Mouse (Mus musculus): ENCODE data around the gene Midn. TPM values are rescaled to one million over a fixed set of nuclear protein-coding genes. Genes with fewer than 3 reads are reported as not detected.

Gene Midn
- polyA plus RNA-seq, 1 experiment from 2014 or later, result 3.0 TPM

DNA sequence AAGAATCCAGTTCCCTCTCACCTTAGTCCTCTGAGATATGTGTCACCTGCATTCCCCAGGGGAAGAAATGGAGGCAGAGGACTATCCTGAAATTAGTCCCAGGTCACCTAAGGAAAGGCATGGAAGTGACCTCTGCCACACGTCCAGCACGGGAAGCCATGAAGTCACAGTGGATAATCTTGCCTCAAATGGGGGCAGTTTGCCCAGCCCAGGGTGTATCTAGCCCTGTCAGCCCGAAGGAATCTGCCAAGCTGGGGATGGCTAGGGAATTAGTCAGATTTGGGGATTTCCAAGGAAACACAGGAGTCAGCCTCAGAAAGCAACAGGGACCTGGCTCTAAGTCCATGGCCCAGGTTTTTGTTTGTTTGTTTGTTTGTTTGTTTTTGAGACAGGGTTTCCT, 43.9 kb upstream of the Midn start:
- no peak overlapping the region for H3K9ac ChIP-seq (replicated peaks)
- H3K36me3 ChIP-seq (replicated peaks; ENCODE audit: insufficient read depth, low read length), result peaks cover 5% of the 10 kb centered on the region; the same call in 1 of the 2 replicates
- 78% methylated on average over 3 of the region's 3 CpGs for WGBS (ENCODE audit: insufficient replicate concordance)
- TF ChIP-seq CTCF (IDR thresholded peaks at IDR 0.05; ENCODE audit: low read depth) (no peak), EP300 (IDR thresholded peaks at IDR 0.05; ENCODE audit: low read depth) (no peak)
- no peak overlapping the region for H3K4me2 ChIP-seq (ENCODE audit: low read depth, low read length)
- no peak overlapping the region for H3K27ac ChIP-seq (ENCODE audit: low read depth)
- H3K27me3 ChIP-seq (ENCODE audit: insufficient read depth, low read length), result no peaks in the 10 kb centered on the region
- peaks cover 41% of the 10 kb centered on the region for H3K4me1 ChIP-seq (ENCODE audit: insufficient read depth)
- ATAC-seq (no peak), DNase-seq (no peak)
- no peak overlapping the region for H3K4me3 ChIP-seq (ENCODE audit: low read depth, low read length)
- no peaks in the 10 kb centered on the region for H3K9me3 ChIP-seq (ENCODE audit: low read length)

DNA sequence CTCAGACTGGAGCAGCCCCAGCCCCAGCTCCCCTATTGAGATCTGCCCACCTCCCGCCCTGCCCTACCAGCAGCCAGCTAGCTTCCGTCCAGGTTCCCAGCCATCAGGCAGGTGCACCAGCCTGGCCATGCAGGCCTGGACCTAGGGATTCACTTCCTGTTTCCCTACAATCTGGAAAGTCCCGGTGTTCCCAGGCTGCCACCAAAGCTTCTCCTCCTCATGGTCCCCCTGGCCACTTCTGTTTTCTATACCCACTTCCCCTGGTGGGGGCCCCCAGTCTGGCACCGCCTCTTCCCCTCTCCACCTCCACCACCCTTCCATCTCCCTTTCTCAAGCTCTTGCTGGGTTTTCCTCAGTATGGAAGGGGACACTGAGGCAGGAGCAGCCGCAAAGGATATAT, 42.6 kb upstream of the Midn start, which contains the start of gene Sbno2:
Sbno2 (minus strand) TSS at position 112 of the 400 bp plus-strand sequence.
- Histone ChIP-seq H3K4me1 (ENCODE audit: insufficient read depth) (peaks cover 28% of the 10 kb centered on the region), H3K9ac (replicated peaks) (0 out of 2 replicates have a peak within 1 kb of the TSS, but pooled peaks have one; percentile 28), H3K27ac (ENCODE audit: low read depth) (peak within 1 kb of the TSS; percentile 17; the same call in 1 of the 2 replicates), H3K27me3 (ENCODE audit: insufficient read depth, low read length) (no peaks in the 10 kb centered on the region), H3K9me3 (ENCODE audit: low read length) (no peaks in the 10 kb centered on the region), H3K4me2 (ENCODE audit: low read depth, low read length) (peak within 1 kb of the TSS; percentile 30), H3K4me3 (ENCODE audit: low read depth, low read length) (0 out of 2 replicates have a peak within 1 kb of the TSS, but pooled peaks have one; percentile 1), H3K36me3 (replicated peaks; ENCODE audit: insufficient read depth, low read length) (peaks cover 2% of the 10 kb centered on the region; the same call in 1 of the 2 replicates)
- DNase-seq, result no peak
- 61% methylated on average over 5 of the region's 5 CpGs for WGBS (ENCODE audit: insufficient replicate concordance)
- ATAC-seq, result no peak
- TF ChIP-seq EP300 (IDR thresholded peaks at IDR 0.05; ENCODE audit: low read depth), result no peak
- no peak for TF ChIP-seq CTCF (IDR thresholded peaks at IDR 0.05; ENCODE audit: low read depth)

DNA sequence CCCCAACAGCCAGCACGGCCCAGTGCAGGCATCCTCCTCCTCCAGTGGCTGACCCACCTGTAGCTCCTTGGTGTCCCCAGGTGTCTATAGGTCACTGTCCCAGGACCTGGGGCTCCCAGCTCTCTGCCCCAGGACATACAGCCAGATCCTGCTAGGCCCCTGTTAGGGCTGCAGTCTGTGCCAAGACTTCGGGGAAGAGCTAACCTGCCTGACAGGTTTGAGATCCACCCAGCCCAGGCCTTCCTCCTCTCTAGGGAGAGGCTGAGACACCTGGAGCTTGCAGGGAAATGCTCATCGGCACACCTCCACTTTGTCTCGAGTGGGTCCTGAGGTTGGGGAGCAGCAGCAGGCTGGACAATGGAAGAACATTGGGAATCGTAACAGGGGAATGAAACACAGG, 42.1 kb upstream of the Midn start:
- WGBS (ENCODE audit: insufficient replicate concordance), result 63% methylated on average over 5 of the region's 5 CpGs
- H3K9me3 ChIP-seq (ENCODE audit: low read length), result no peaks in the 10 kb centered on the region
- H3K4me2 ChIP-seq (ENCODE audit: low read depth, low read length), result peak overlapping the region; percentile 30; the same call in 1 of the 2 replicates
- H3K9ac ChIP-seq (replicated peaks), result no peak overlapping the region
- no peak for ATAC-seq
- H3K4me3 ChIP-seq (ENCODE audit: low read depth, low read length), result no peak overlapping the region
- TF ChIP-seq EP300 (IDR thresholded peaks at IDR 0.05; ENCODE audit: low read depth), result no peak
- TF ChIP-seq CTCF (IDR thresholded peaks at IDR 0.05; ENCODE audit: low read depth), result no peak
- no peaks in the 10 kb centered on the region for H3K27me3 ChIP-seq (ENCODE audit: insufficient read depth, low read length)
- H3K27ac ChIP-seq (ENCODE audit: low read depth), result peak overlapping the region; percentile 17; the same call in 1 of the 2 replicates
- peaks cover 23% of the 10 kb centered on the region for H3K4me1 ChIP-seq (ENCODE audit: insufficient read depth)
- no peak for DNase-seq
- H3K36me3 ChIP-seq (replicated peaks; ENCODE audit: insufficient read depth, low read length), result no peaks in the 10 kb centered on the region

DNA sequence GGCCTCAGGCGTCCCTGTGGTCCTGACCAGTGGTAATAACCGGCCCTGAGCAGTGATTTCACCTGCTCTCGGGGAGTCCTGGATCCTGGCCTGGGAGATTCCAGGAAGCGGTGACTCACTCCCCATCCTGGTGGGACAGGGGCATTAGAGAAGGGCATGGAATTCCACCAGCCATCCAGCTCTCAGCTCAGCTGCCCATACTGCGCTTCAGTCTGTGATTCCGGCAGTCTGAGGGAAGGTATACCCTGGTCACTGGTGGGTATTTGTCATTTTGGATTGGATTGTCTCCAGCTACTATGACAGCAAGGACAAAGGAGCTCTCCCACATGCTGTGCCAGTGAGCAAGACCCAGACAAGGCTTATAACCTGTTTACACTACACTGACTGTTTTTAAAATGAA, 40.4 kb upstream of the Midn start:
- Histone ChIP-seq H3K9ac (replicated peaks) (no peak overlapping the region), H3K4me1 (ENCODE audit: insufficient read depth) (peaks cover 13% of the 10 kb centered on the region), H3K36me3 (replicated peaks; ENCODE audit: insufficient read depth, low read length) (no peaks in the 10 kb centered on the region), H3K27ac (ENCODE audit: low read depth) (no peak overlapping the region), H3K4me3 (ENCODE audit: low read depth, low read length) (no peak overlapping the region), H3K27me3 (ENCODE audit: insufficient read depth, low read length) (no peaks in the 10 kb centered on the region), H3K9me3 (ENCODE audit: low read length) (no peaks in the 10 kb centered on the region), H3K4me2 (ENCODE audit: low read depth, low read length) (no peak overlapping the region)
- no peak for DNase-seq
- no peak for TF ChIP-seq EP300 (IDR thresholded peaks at IDR 0.05; ENCODE audit: low read depth)
- TF ChIP-seq CTCF (IDR thresholded peaks at IDR 0.05; ENCODE audit: low read depth), result no peak
- ATAC-seq, result no peak
- WGBS (ENCODE audit: insufficient replicate concordance), result 76% methylated on average over 6 of the region's 6 CpGs

DNA sequence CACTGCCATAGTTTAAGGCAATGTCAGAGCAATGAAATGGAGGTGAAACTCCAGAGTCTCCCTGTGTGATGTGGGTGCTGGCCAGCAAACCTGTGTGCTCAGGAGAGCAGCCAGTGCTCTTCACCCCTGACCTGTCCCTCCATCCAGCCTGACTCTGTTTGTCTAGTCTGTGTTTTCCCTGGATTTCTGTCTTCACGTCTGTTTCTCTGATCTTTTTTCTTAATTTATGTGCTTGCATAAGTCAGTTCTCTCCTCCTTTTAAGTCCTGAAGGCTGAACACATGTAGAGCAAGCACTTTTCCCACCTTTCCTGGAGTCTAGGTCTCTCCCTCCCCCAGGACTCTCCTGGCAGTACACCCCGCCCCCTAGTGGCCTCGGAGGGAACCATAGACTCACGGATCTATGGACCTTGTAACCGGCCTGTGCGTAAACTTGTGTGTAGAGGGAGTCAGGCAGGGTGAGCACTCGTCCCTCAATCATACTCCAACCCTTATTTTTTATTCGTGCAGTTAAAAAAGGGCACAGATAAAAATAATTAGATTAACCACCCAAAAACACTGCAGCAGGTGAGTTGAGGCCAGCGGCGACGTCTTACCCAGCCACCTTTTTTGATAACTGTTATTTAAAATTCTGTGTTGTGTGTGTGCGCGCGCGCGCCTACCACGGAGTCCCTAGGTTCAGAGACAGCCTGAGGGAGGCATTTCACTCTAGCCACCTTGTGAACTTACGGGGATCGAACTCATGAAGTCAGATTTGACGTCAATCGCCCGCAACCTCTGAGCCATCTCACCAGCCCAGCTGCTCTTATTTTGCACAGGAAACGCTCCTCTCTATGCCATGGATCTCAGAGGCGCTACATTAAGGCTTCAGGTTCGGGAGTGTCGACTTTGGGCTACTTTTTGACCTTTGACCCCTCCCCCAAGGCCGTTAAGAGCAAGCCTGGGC, 33.5 kb upstream of the Midn start:
- H3K27me3 ChIP-seq (ENCODE audit: insufficient read depth, low read length), result no peaks in the 10 kb centered on the region
- H3K9me3 ChIP-seq (ENCODE audit: low read length), result no peaks in the 10 kb centered on the region
- H3K4me3 ChIP-seq (ENCODE audit: low read depth, low read length), result peak overlapping the region; percentile 53
- H3K9ac ChIP-seq (replicated peaks), result peak overlapping the region; percentile 70
- H3K27ac ChIP-seq (ENCODE audit: low read depth), result peak overlapping the region; percentile 94
- 2% methylated on average over 27 of the region's 27 CpGs for WGBS (ENCODE audit: insufficient replicate concordance)
- peaks cover 19% of the 10 kb centered on the region for H3K36me3 ChIP-seq (replicated peaks; ENCODE audit: insufficient read depth, low read length)
- H3K4me2 ChIP-seq (ENCODE audit: low read depth, low read length), result peak overlapping the region; percentile 58
- H3K4me1 ChIP-seq (ENCODE audit: insufficient read depth), result peaks cover 27% of the 10 kb centered on the region
- DNase-seq (peak; percentile 95), ATAC-seq (peak; percentile 52)
- TF ChIP-seq EP300 (IDR thresholded peaks at IDR 0.05; ENCODE audit: low read depth), result peak; percentile 41; the same call in 1 of the 2 replicates
- peak; percentile 99 for TF ChIP-seq CTCF (IDR thresholded peaks at IDR 0.05; ENCODE audit: low read depth)

DNA sequence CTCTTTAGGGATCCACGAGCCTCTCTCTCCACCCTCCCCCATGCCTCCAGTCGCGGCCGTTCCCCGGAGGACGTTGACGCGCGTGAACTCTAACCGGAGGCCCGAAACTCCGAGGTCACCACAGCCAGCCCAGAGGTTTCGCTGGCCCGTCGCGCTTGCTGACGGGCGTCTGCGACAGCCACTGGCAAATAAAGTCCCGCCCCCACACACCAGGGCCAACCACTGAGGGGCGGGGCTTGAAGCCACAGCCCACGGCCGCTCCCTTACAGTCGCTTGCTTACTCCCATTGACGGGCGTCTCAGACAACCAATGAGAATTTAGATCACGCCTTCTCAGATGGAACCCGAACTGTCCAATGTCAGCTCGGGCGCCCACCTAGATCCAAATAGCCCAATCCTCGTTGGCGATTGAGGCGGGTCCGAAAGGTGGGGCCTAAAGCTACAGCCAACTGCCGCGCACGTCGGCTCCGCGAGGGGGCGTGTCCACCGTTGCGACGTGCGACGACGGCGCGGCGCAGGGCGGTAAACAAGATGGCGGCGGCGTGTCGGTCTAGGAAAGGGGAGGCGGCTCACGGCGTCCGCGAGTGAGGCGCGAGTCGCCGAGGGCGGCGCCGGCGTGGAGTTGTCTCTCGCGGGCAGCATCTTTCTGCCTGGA, 32.7 kb upstream of the Midn start, which contains the start of gene Stk11:
Stk11 (plus strand) TSS at position 514 of the 654 bp plus-strand sequence.
- peaks cover 34% of the 10 kb centered on the region for H3K4me1 ChIP-seq (ENCODE audit: insufficient read depth)
- under 1% methylated on average over 52 of the region's 70 CpGs for WGBS (ENCODE audit: insufficient replicate concordance)
- H3K4me2 ChIP-seq (ENCODE audit: low read depth, low read length), result peak within 1 kb of the TSS; percentile 84
- H3K36me3 ChIP-seq (replicated peaks; ENCODE audit: insufficient read depth, low read length), result peaks cover 23% of the 10 kb centered on the region
- H3K9ac ChIP-seq (replicated peaks), result peak within 1 kb of the TSS; percentile 88
- DNase-seq (peak; percentile 98), ATAC-seq (peak; percentile 93)
- no peaks in the 10 kb centered on the region for H3K27me3 ChIP-seq (ENCODE audit: insufficient read depth, low read length)
- TF ChIP-seq EP300 (IDR thresholded peaks at IDR 0.05; ENCODE audit: low read depth), result 0 out of 2 replicates have a peak, but pooled peaks have one; percentile 1
- peak; percentile 45 for TF ChIP-seq CTCF (IDR thresholded peaks at IDR 0.05; ENCODE audit: low read depth)
- H3K9me3 ChIP-seq (ENCODE audit: low read length), result no peaks in the 10 kb centered on the region
- peak within 1 kb of the TSS; percentile 94 for H3K27ac ChIP-seq (ENCODE audit: low read depth)
- peak within 1 kb of the TSS; percentile 85 for H3K4me3 ChIP-seq (ENCODE audit: low read depth, low read length)
